Mouse (Mus musculus) MEL (cell line): ENCODE measurements at regions not wholly inside any gene's neighbourhood (a gene's known extent, or its start where the extent isn't known, plus 50 kb on each side); places are given as distances from the start of the nearest gene placed in this dataset.

Source experiments
- DNase-seq: peaks from one replicate; pipeline ENCODE4 v3.0.0; 2011; ENCODE audit warnings: low read depth, low spot score
- H3K27ac ChIP-seq: 2 replicates; pipeline ENCODE4 v1.5.1; 2012; ENCODE audit warnings: low read depth, mild to moderate bottlenecking, control low read depth, low read length, moderate library complexity; ENCODE audit not compliant: control insufficient read depth
- H3K27me3 ChIP-seq, 2 experiments: fragments of 150-350 bp in 1 of 2; sonication (generic) in 1 of 2; 2 replicates each; pipeline ENCODE4 v1.6.1; 2012; ENCODE audit warnings: low read length in 2 of 2, mild to moderate bottlenecking in 2 of 2, improper control_type of control experiment in 1 of 2, moderate library complexity in 1 of 2; ENCODE audit not compliant: insufficient read depth in 2 of 2, control insufficient read depth in 1 of 2
- H3K36me3 ChIP-seq, 2 experiments: 2 replicates each; pipeline ENCODE4 v1.6.1; 2012 to 2014; ENCODE audit warnings: low read length in 2 of 2, improper control_type of control experiment in 1 of 2, inconsistent platforms in 1 of 2, mild to moderate bottlenecking in 1 of 2; ENCODE audit not compliant: insufficient read depth in 2 of 2, control insufficient read depth in 1 of 2
- H3K4me1 ChIP-seq, 2 experiments: fragments of 150-350 bp in 1 of 2; sonication (generic) in 1 of 2; 2 replicates each; pipeline ENCODE4 v1.6.1; 2012; ENCODE audit warnings: low read length in 2 of 2, improper control_type of control experiment in 1 of 2, mild to moderate bottlenecking in 1 of 2; ENCODE audit not compliant: insufficient read depth in 2 of 2, control insufficient read depth in 1 of 2
- H3K4me3 ChIP-seq, 2 experiments: fragments of 150-350 bp in 1 of 2; sonication (generic) in 1 of 2; 2 replicates each; pipeline ENCODE4 v1.5.1; 2012; ENCODE audit warnings: low read depth in 2 of 2, low read length in 2 of 2, mild to moderate bottlenecking in 2 of 2, moderate library complexity in 2 of 2, control low read depth in 1 of 2, improper control_type of control experiment in 1 of 2; ENCODE audit not compliant: control insufficient read depth in 1 of 2, insufficient read depth in 1 of 2
- H3K79me2 ChIP-seq: 2 replicates; pipeline ENCODE4 v1.6.1; 2012; ENCODE audit warnings: mild to moderate bottlenecking, low read length, moderate library complexity; ENCODE audit not compliant: control insufficient read depth, poor library complexity, insufficient read depth
- H3K9ac ChIP-seq: 2 replicates; pipeline ENCODE4 v1.6.1; 2012; ENCODE audit warnings: low read depth, mild to moderate bottlenecking, control low read depth, low read length, moderate library complexity; ENCODE audit not compliant: control insufficient read depth, poor library complexity, severe bottlenecking
- H3K9me3 ChIP-seq: fragments of 150-350 bp; sonication (generic); replicated peaks from 2 replicates; pipeline ENCODE4 v1.6.1; 2012; ENCODE audit warnings: mild to moderate bottlenecking, low read length, improper control_type of control experiment, moderate library complexity; ENCODE audit not compliant: insufficient read depth
- BHLHE40 ChIP-seq: IDR thresholded peaks from 2 replicates; pipeline ENCODE4 v1.6.1; 2012; ENCODE audit warnings: low read depth, mild to moderate bottlenecking, inconsistent platforms, low read length, improper control_type of control experiment, borderline replicate concordance
- CHD1 ChIP-seq: IDR thresholded peaks from 2 replicates; pipeline ENCODE4 v1.6.1; 2012; ENCODE audit warnings: low read depth, mild to moderate bottlenecking, inconsistent platforms, low read length, improper control_type of control experiment
- CTCF ChIP-seq, 3 experiments: IDR thresholded peaks in 2 of 3; conservative IDR thresholded peaks in 1 of 3; 2 replicates each; pipeline ENCODE4 v1.5.1; 2011 to 2012; ENCODE audit warnings: low read length in 3 of 3, low read depth in 2 of 3, mild to moderate bottlenecking in 2 of 3, improper control_type of control experiment in 1 of 3, inconsistent platforms in 1 of 3, mixed read lengths in 1 of 3, moderate library complexity in 1 of 3; ENCODE audit not compliant: control insufficient read depth in 1 of 3, insufficient read depth in 1 of 3, poor library complexity in 1 of 3, severe bottlenecking in 1 of 3
- GATA1 ChIP-seq: IDR thresholded peaks from 2 replicates; pipeline ENCODE4 v1.6.1; 2011; ENCODE audit warnings: low read depth, low read length, improper control_type of control experiment
- HCFC1 ChIP-seq: IDR thresholded peaks from 2 replicates; pipeline ENCODE4 v1.6.1; 2012; ENCODE audit warnings: low read depth, mild to moderate bottlenecking, inconsistent platforms, low read length, improper control_type of control experiment, moderate library complexity
- JUND ChIP-seq: IDR thresholded peaks from 2 replicates; pipeline ENCODE4 v1.6.1; 2011; ENCODE audit warnings: low read depth, mild to moderate bottlenecking, improper control_type of control experiment, low read length
- KAT2A ChIP-seq: conservative IDR thresholded peaks from 2 replicates; pipeline ENCODE4 v1.6.1; 2012; ENCODE audit warnings: low read depth, low read length, improper control_type of control experiment, inconsistent platforms
- MAZ ChIP-seq: IDR thresholded peaks from 2 replicates; pipeline ENCODE4 v1.6.1; 2012; ENCODE audit warnings: low read depth, mild to moderate bottlenecking, inconsistent platforms, low read length, improper control_type of control experiment
- MEF2A ChIP-seq: IDR thresholded peaks from 2 replicates; pipeline ENCODE4 v1.6.1; 2014; ENCODE audit warnings: low read depth, mild to moderate bottlenecking, inconsistent platforms, low read length, improper control_type of control experiment; ENCODE audit not compliant: poor library complexity, insufficient replicate concordance, severe bottlenecking; ENCODE audit errors: extremely low read depth
- MXI1 ChIP-seq: IDR thresholded peaks from 2 replicates; pipeline ENCODE4 v1.6.1; 2011; ENCODE audit warnings: mild to moderate bottlenecking, low read depth, low read length, improper control_type of control experiment
- NELFE ChIP-seq: IDR thresholded peaks from 2 replicates; pipeline ENCODE4 v1.6.1; 2011; ENCODE audit warnings: low read depth, low read length, improper control_type of control experiment
- POLR2AphosphoS2 ChIP-seq: IDR thresholded peaks from 2 replicates; pipeline ENCODE4 v1.6.1; 2011; ENCODE audit warnings: low read length, improper control_type of control experiment
- RAD21 ChIP-seq: IDR thresholded peaks from 2 replicates; pipeline ENCODE4 v1.6.1; 2011; ENCODE audit warnings: mild to moderate bottlenecking, low read depth, low read length, improper control_type of control experiment
- SIN3A ChIP-seq: IDR thresholded peaks from 2 replicates; pipeline ENCODE4 v1.6.1; 2012; ENCODE audit warnings: low read length, improper control_type of control experiment, inconsistent platforms
- SMC3 ChIP-seq: IDR thresholded peaks from 2 replicates; pipeline ENCODE4 v1.6.1; 2011; ENCODE audit warnings: low read depth, low read length, improper control_type of control experiment
- TBP ChIP-seq: IDR thresholded peaks from 2 replicates; pipeline ENCODE4 v1.8.0; 2011; ENCODE audit warnings: low read depth, low read length, improper control_type of control experiment
- UBTF ChIP-seq: IDR thresholded peaks from 2 replicates; pipeline ENCODE4 v1.6.1; 2012; ENCODE audit warnings: low read depth, mild to moderate bottlenecking, inconsistent platforms, low read length, improper control_type of control experiment, moderate library complexity, borderline replicate concordance; ENCODE audit not compliant: insufficient read depth
- USF1 ChIP-seq: IDR thresholded peaks from 2 replicates; pipeline ENCODE4 v1.6.1; 2014; ENCODE audit warnings: low read depth, mild to moderate bottlenecking, inconsistent platforms, low read length, improper control_type of control experiment, moderate library complexity
- ZC3H11A ChIP-seq: IDR thresholded peaks from 2 replicates; pipeline ENCODE4 v1.6.1; 2012; ENCODE audit warnings: low read depth, mild to moderate bottlenecking, inconsistent platforms, low read length, improper control_type of control experiment
- ZKSCAN1 ChIP-seq: IDR thresholded peaks from 2 replicates; pipeline ENCODE4 v1.6.1; 2012; ENCODE audit warnings: low read depth, mild to moderate bottlenecking, inconsistent platforms, low read length, improper control_type of control experiment, moderate library complexity
- ZMIZ1 ChIP-seq: IDR thresholded peaks from 2 replicates; pipeline ENCODE4 v1.6.1; 2012; ENCODE audit warnings: low read depth, mild to moderate bottlenecking, inconsistent platforms, low read length, improper control_type of control experiment, moderate library complexity

- DNase-seq: no peak
- Histone ChIP-seq H3K27me3 (peaks cover 0 to 1% of the 10 kb centered on the region in 2 experiments; a peak in 1 of 4 replicates), H3K27ac (no peak overlapping the region), H3K9me3 (no peaks in the 10 kb centered on the region), H3K79me2 (no peaks in the 10 kb centered on the region), H3K4me1 (no peaks in the 10 kb centered on the region), H3K4me3 (no peak overlapping the region), H3K9ac (no peak overlapping the region), H3K36me3 (no peaks in the 10 kb centered on the region)
- TF ChIP-seq POLR2AphosphoS2 (no peak), RAD21 (no peak), SMC3 (no peak), NELFE (no peak), GATA1 (no peak), TBP (no peak), BHLHE40 (no peak), UBTF (no peak), CTCF (IDR thresholded peaks at IDR 0.05 in 2 of 3, conservative IDR thresholded peaks at IDR 0.05 in 1 of 3; ENCODE audit: control insufficient read depth in 1 of 3, insufficient read depth in 1 of 3, low read depth in 2 of 3, low read length in 3 of 3, poor library complexity in 1 of 3, severe bottlenecking in 1 of 3) (no peak), SIN3A (no peak), MXI1 (no peak)
These were observed 77.2 kb upstream of the Sgk1 start for GRCm38 (mm10) chr10:21804761-21805160.

GRCm38 (mm10) chr10:21805606-21806005 is 76.4 kb upstream of the Sgk1 start:
- H3K4me1 ChIP-seq: no peaks in the 10 kb centered on the region
- H3K36me3 ChIP-seq: no peaks in the 10 kb centered on the region
- 0 out of 4 replicates have a peak, but pooled peaks cover 0 to 1% of the 10 kb centered on the region in 2 experiments for H3K27me3 ChIP-seq
- no peak overlapping the region for H3K27ac ChIP-seq
- DNase-seq: no peak
- TF ChIP-seq MAZ (no peak), HCFC1 (no peak), MEF2A (no peak), ZMIZ1 (no peak), GATA1 (no peak), POLR2AphosphoS2 (no peak), ZC3H11A (no peak), ZKSCAN1 (no peak), USF1 (no peak), JUND (no peak), MXI1 (no peak), SMC3 (no peak), KAT2A (no peak), BHLHE40 (no peak), CHD1 (no peak)
- TF ChIP-seq, all 39 proteins: peak for 0
- Histone ChIP-seq H3K9ac (no peak overlapping the region), H3K4me3 (no peak overlapping the region), H3K9me3 (no peaks in the 10 kb centered on the region), H3K79me2 (no peaks in the 10 kb centered on the region)
